Mouse (Mus musculus) liver, embryonic 15.5 days (tissue): Measurements from ENCODE around the gene Lpar3. TPM values are rescaled to one million over a fixed set of nuclear protein-coding genes. Genes with fewer than 3 reads are reported as not detected.
A peak's percentile ranks its signal among the peaks of the same experiment; 100 is the strongest.

Experiments
- ATAC-seq: fragments of 200-750 bp; cut with Nextera tagmentation; 2 replicates; pipeline ENCODE4 v1.8.0; 2017; ENCODE audit warnings: moderate number of reproducible peaks, mild to moderate bottlenecking, moderate library complexity; ENCODE audit not compliant: insufficient read depth
- H3K27ac ChIP-seq: fragments of 300-500 bp; sonication (generic); replicated peaks from 2 replicates; pipeline ENCODE4 v1.5.1; 2015; ENCODE audit warnings: mild to moderate bottlenecking, inconsistent platforms
- H3K27me3 ChIP-seq: fragments of 300-500 bp; sonication (generic); 2 replicates; pipeline ENCODE4 v1.6.1; 2015; ENCODE audit warnings: mild to moderate bottlenecking, inconsistent platforms
- H3K36me3 ChIP-seq: fragments of 300-500 bp; sonication (generic); replicated peaks from 2 replicates; pipeline ENCODE4 v1.6.1; 2015; ENCODE audit warnings: moderate library complexity, mild to moderate bottlenecking, inconsistent platforms
- H3K4me1 ChIP-seq: fragments of 300-500 bp; sonication (generic); replicated peaks from 2 replicates; pipeline ENCODE4 v1.6.1; 2015; ENCODE audit warnings: inconsistent platforms
- H3K4me2 ChIP-seq: fragments of 300-500 bp; sonication (generic); 2 replicates; pipeline ENCODE4 v1.6.1; 2015; ENCODE audit warnings: moderate library complexity, mild to moderate bottlenecking, inconsistent platforms
- H3K4me3 ChIP-seq: fragments of 300-500 bp; sonication (generic); replicated peaks from 2 replicates; pipeline ENCODE4 v1.5.1; 2015; ENCODE audit warnings: mild to moderate bottlenecking, inconsistent platforms
- H3K9ac ChIP-seq: fragments of 300-500 bp; sonication (generic); 2 replicates; pipeline ENCODE4 v1.6.1; 2015; ENCODE audit warnings: moderate library complexity, mild to moderate bottlenecking, inconsistent platforms
- H3K9me3 ChIP-seq: fragments of 300-500 bp; sonication (generic); replicated peaks from 2 replicates; pipeline ENCODE4 v1.6.1; 2016; ENCODE audit warnings: inconsistent platforms
- WGBS: fragments of 180-500 bp; shearing (Covaris S2); methylation state at CpG from one replicate; pipeline ENCODE4 v1.1.7; 2015; ENCODE audit warnings: mixed read lengths; ENCODE audit not compliant: insufficient replicate concordance; 5-methylcytosine and 5-hydroxymethylcytosine counted together
- polyA plus RNA-seq: library from polyadenylated mRNA; unstranded; fragments of >200 nt; fragmentation: Nextera tagmentation; extraction: Ambion mirVana; gene quantifications from 2 replicates; pipeline ENCODE4 v1.2.1, GENCODE M21; 2015

Gene Lpar3
- polyA plus RNA-seq, 1 experiment from 2014 or later = 0.03 TPM

- Histone ChIP-seq H3K4me1 (no peaks in the 10 kb centered on the region), H3K27ac (no peak overlapping the region), H3K36me3 (no peaks in the 10 kb centered on the region), H3K4me3 (no peak overlapping the region), H3K27me3 (no peaks in the 10 kb centered on the region), H3K4me2 (no peak overlapping the region), H3K9ac (no peak overlapping the region), H3K9me3 (no peaks in the 10 kb centered on the region)
- 70% methylated on average over 8 of the region's 8 CpGs for WGBS
- ATAC-seq = no peak
Observed at GRCm38 (mm10) chr3:146315414-146315813, 94.7 kb downstream of the Lpar3 start.

GRCm38 (mm10) chr3:146316293-146316692 lies 95.5 kb downstream of the Lpar3 start:
- WGBS = 77% methylated on average over 8 of the region's 8 CpGs
- H3K36me3 ChIP-seq = no peaks in the 10 kb centered on the region
- no peak overlapping the region for H3K9ac ChIP-seq
- H3K4me2 ChIP-seq = no peak overlapping the region
- no peaks in the 10 kb centered on the region for H3K9me3 ChIP-seq
- H3K4me1 ChIP-seq = no peaks in the 10 kb centered on the region
- no peak overlapping the region for H3K4me3 ChIP-seq
- no peaks in the 10 kb centered on the region for H3K27me3 ChIP-seq
- no peak for ATAC-seq
- no peak overlapping the region for H3K27ac ChIP-seq

- no peak for ATAC-seq
- Histone ChIP-seq H3K9me3 (no peaks in the 10 kb centered on the region), H3K9ac (no peak overlapping the region), H3K36me3 (no peaks in the 10 kb centered on the region), H3K27me3 (no peaks in the 10 kb centered on the region; the same call in 1 of the 2 replicates), H3K4me2 (no peak overlapping the region), H3K4me1 (no peaks in the 10 kb centered on the region), H3K27ac (no peak overlapping the region), H3K4me3 (no peak overlapping the region)
- 69% methylated on average over 7 of the region's 7 CpGs for WGBS
Observed at GRCm38 (mm10) chr3:146317366-146317765, 96.6 kb downstream of the Lpar3 start.

- Histone ChIP-seq H3K4me1 (no peaks in the 10 kb centered on the region), H3K4me3 (no peak overlapping the region), H3K36me3 (no peaks in the 10 kb centered on the region), H3K27me3 (peaks cover 5% of the 10 kb centered on the region; the same call in 1 of the 2 replicates), H3K9ac (no peak overlapping the region), H3K9me3 (no peaks in the 10 kb centered on the region), H3K4me2 (no peak overlapping the region), H3K27ac (no peak overlapping the region)
- no peak for ATAC-seq
- 75% methylated on average over 12 of the region's 12 CpGs for WGBS
Observed at GRCm38 (mm10) chr3:146317911-146318310, 97.1 kb downstream of the Lpar3 start.

GRCm38 (mm10) chr3:146318520-146318938 lies 97.8 kb downstream of the Lpar3 start:
- H3K27ac ChIP-seq = no peak overlapping the region
- no peaks in the 10 kb centered on the region for H3K9me3 ChIP-seq
- H3K36me3 ChIP-seq = no peaks in the 10 kb centered on the region
- no peaks in the 10 kb centered on the region for H3K4me1 ChIP-seq
- H3K9ac ChIP-seq = no peak overlapping the region
- WGBS = 75% methylated on average over 16 of the region's 16 CpGs
- no peak overlapping the region for H3K4me2 ChIP-seq
- H3K27me3 ChIP-seq = peaks cover 5% of the 10 kb centered on the region; the same call in 1 of the 2 replicates
- no peak overlapping the region for H3K4me3 ChIP-seq
- no peak for ATAC-seq

- Histone ChIP-seq H3K9ac (no peak overlapping the region), H3K27me3 (peaks cover 5% of the 10 kb centered on the region; the same call in 1 of the 2 replicates), H3K36me3 (no peaks in the 10 kb centered on the region), H3K9me3 (no peaks in the 10 kb centered on the region), H3K27ac (no peak overlapping the region), H3K4me3 (no peak overlapping the region), H3K4me1 (no peaks in the 10 kb centered on the region), H3K4me2 (no peak overlapping the region)
- no peak for ATAC-seq
- 58% methylated on average over 13 of the region's 13 CpGs for WGBS
Observed at GRCm38 (mm10) chr3:146318987-146319386, 98.2 kb downstream of the Lpar3 start.

GRCm38 (mm10) chr3:146319503-146319902 lies 98.7 kb downstream of the Lpar3 start:
- no peak overlapping the region for H3K9ac ChIP-seq
- no peaks in the 10 kb centered on the region for H3K4me1 ChIP-seq
- no peak for ATAC-seq
- no peaks in the 10 kb centered on the region for H3K9me3 ChIP-seq
- no peak overlapping the region for H3K27ac ChIP-seq
- H3K4me2 ChIP-seq = no peak overlapping the region
- peaks cover 5% of the 10 kb centered on the region; the same call in 1 of the 2 replicates for H3K27me3 ChIP-seq
- no peaks in the 10 kb centered on the region for H3K36me3 ChIP-seq
- H3K4me3 ChIP-seq = no peak overlapping the region
- 73% methylated on average over 14 of the region's 14 CpGs for WGBS

- peaks cover 9% of the 10 kb centered on the region; the same call in 1 of the 2 replicates for H3K27me3 ChIP-seq
- no peaks in the 10 kb centered on the region for H3K36me3 ChIP-seq
- 59% methylated on average over 8 of the region's 8 CpGs for WGBS
- no peaks in the 10 kb centered on the region for H3K9me3 ChIP-seq
- H3K27ac ChIP-seq = no peak overlapping the region
- no peak overlapping the region for H3K9ac ChIP-seq
- no peak for ATAC-seq
- H3K4me1 ChIP-seq = peaks cover 16% of the 10 kb centered on the region
- no peak overlapping the region for H3K4me2 ChIP-seq
- no peak overlapping the region for H3K4me3 ChIP-seq
Observed at GRCm38 (mm10) chr3:146324949-146325348, 104.2 kb downstream of the Lpar3 start.

- ATAC-seq = no peak
- Histone ChIP-seq H3K4me3 (no peak overlapping the region), H3K4me1 (peaks cover 16% of the 10 kb centered on the region), H3K9ac (no peak overlapping the region), H3K27me3 (peaks cover 9% of the 10 kb centered on the region; the same call in 1 of the 2 replicates), H3K9me3 (no peaks in the 10 kb centered on the region), H3K27ac (no peak overlapping the region), H3K36me3 (no peaks in the 10 kb centered on the region), H3K4me2 (no peak overlapping the region)
- WGBS = 26% methylated on average over 15 of the region's 17 CpGs
Observed at GRCm38 (mm10) chr3:146326743-146327536, 106.2 kb downstream of the Lpar3 start.

GRCm38 (mm10) chr3:146327537-146328255 lies 106.9 kb downstream of the Lpar3 start:
- H3K27me3 ChIP-seq = peaks cover 6% of the 10 kb centered on the region; the same call in 1 of the 2 replicates
- WGBS = 3% methylated on average over 13 of the region's 13 CpGs
- H3K4me3 ChIP-seq = peak overlapping the region; percentile 41
- peak; percentile 65 for ATAC-seq
- peak overlapping the region; percentile 4; the same call in 1 of the 2 replicates for H3K9ac ChIP-seq
- H3K4me2 ChIP-seq = peak overlapping the region; percentile 73
- H3K27ac ChIP-seq = no peak overlapping the region
- peaks cover 19% of the 10 kb centered on the region for H3K4me1 ChIP-seq
- no peaks in the 10 kb centered on the region for H3K36me3 ChIP-seq
- no peaks in the 10 kb centered on the region for H3K9me3 ChIP-seq

- H3K27ac ChIP-seq = no peak overlapping the region
- no peaks in the 10 kb centered on the region for H3K36me3 ChIP-seq
- H3K4me1 ChIP-seq = peaks cover 29% of the 10 kb centered on the region
- no peak for ATAC-seq
- H3K4me3 ChIP-seq = peak overlapping the region; percentile 41
- peaks cover 4% of the 10 kb centered on the region; the same call in 1 of the 2 replicates for H3K27me3 ChIP-seq
- no peak overlapping the region for H3K9ac ChIP-seq
- WGBS = 7% methylated on average over 13 of the region's 13 CpGs
- peak overlapping the region; percentile 73 for H3K4me2 ChIP-seq
- no peaks in the 10 kb centered on the region for H3K9me3 ChIP-seq
Observed at GRCm38 (mm10) chr3:146328749-146329148, 108.0 kb downstream of the Lpar3 start.
